Mouse (Mus musculus) MEL-GATA-1-ER (cell line): Measurements from ENCODE around the gene Fktn.
"Not testable (repeated sequence)": the region's sequence is repeated elsewhere in the genome, so short reads cannot be mapped to it uniquely, and the experiment has no call there.

ENCODE experiments used
- DNase-seq: peaks from one replicate; pipeline ENCODE4 v3.0.0-alpha.2; 2012; ENCODE audit warnings: low read depth; ENCODE audit errors: extremely low read depth

Fktn gene

DNA sequence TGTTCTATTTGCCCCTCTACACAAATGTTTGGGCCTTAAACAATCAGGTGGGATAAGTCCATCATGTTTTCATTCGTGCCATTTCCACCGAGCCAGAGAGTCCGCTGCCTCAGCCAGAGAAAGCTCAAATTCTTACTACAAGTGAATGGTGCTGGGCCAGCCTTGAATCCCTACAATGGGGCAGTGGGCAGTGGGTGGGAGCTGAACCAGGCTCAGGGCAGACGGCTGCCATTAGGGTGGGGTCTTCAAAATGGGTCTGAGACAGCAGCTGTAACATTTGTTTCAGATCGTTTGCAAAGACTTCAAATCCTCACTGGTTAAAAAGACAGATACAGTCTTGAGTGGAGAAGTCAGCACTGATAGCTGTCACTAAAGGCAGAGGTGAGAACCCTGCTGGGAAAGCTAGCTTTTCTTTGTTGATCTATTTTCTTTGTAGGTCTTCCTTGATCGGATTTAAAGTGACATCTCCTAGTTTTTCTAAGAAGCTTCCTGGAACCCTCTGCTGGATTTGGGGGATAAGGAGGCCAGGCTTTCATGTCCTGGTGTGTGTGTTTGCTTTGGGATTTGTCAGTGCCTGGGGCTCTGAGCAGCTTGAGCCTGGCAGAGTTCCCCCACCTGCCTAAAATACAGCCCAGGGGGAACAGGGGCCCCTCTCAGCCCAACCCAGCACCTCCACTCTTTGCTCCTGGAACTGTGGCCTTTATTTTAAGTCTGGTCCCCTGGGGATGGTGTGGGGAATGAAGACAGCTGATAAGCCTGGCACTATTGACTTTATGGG lies 57.3 kb downstream of the Fktn start:
- no peak for DNase-seq

DNA sequence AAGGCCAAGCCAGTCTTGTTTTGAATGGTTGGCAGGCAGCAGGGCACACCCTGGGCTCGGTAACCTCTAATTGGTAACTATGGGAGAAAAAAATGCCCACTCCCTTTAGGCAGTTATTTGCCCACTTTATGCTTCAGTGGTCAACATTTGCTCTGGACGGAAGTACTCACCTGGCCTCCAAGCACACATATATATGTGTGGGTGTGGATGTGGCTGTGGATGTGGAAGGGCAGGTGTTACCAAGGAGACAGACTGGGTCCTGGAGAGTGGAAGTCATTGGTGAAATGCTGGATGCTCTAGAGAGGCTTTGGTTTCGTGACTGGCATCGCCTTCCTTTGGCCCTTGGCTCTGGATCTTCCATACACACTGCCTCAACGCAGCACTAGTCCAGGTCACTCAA lies 58.2 kb downstream of the Fktn start:
- DNase-seq, result no peak

DNA sequence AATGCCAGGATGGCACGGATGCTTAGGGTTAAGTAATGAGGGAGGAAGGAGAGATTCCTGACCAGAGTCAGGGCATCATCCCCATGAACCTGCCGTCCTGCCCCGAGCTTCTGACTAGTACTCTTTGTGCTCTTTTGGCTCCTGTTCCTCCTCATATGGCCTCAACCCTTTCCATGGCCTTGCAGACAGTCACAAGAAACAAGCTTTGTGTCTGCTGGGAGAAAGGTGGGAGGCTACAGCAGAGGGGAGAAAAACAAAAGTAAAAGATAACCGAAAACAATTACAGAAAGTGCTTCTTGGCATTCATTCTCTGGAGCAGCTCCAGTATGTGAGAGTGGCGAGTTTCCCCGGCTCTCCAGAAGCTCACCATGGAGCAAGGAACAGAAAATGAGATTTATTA lies 60.1 kb downstream of the Fktn start:
- no peak for DNase-seq

DNA sequence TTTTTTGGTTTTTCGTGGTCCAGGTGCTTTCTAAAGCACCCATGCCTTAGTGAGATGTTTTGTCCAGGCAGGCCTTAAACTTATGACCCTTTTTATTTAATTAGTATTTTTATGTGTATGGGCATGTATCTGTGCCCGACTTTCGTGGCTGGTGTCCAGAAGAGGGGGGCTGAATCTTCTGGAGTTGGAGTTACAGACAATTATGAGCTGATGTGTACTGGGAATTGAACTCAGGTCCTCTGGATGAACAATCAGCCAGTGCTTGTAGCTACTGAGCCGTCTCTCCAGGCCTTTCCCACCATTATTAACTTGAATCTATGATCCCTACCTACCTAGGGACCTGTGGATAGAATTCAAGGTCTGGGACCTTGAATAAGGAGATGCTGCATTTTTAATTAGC lies 67.6 kb downstream of the Fktn start:
- DNase-seq, result no peak

DNA sequence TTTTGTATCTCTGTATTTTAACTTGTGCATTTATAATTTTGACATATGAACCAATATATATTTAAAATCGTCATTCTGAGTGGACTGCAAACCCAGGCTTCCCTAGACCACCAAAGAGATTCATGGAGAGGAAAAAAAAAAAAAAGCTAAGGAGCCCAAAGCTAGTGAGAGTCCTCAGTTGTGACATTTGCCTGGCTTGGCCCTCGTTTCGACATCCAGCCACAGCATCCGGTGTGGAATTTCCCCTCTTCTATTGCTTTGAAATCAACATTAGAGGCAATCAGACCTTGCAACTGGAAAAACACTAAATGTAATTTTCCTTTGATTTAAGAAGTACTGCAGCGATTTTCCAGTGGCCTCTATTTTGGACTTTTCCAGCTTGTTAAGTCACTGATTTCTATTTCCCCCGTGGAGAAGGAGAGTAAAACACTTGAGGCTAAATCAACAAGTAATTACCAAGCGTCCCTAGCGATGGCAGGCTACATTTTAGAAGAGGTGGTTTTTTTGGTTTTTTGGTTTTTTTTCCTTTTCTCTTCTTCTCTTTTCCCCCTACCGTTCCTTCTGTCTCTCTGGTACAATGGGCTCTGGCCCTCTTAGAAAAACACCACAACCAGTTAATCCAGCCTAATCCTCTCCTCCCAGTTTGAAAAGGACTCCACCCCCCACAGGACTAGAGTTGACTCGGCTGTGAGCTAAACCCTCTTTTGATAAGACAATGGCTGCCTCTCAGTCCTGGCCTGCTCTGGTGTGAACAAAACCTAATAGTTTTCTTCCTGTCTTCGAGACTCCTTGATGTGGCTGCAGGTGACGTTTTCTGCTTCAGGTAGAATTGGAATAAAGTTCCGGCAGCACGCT lies 68.6 kb downstream of the Fktn start:
- no peak for DNase-seq

GRCm38 (mm10) chr4:53785746-53786398 lies 72.1 kb downstream of the Fktn start:
- no peak for DNase-seq

DNA sequence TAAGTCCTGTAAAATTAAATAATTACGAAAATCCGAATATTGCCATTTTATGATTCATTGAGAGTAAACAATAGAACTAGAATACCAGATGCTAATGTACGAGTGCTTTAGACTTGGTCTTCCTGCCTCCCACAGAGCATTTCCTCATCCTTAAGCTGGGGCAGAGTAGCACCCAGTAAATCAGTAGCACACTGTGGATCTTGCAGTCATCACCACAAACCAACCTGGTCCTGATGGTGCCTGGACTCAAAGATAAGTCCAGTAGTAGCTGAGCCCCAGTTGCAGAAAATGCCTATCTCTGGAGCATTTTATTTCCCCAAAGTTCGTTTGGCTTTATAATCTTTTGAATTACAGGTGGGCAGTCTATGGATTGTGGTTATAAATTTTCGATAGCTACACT lies 73.1 kb downstream of the Fktn start:
- DNase-seq, result peak; percentile 30

GRCm38 (mm10) chr4:53789346-53789745 lies 75.5 kb downstream of the Fktn start:
- no peak for DNase-seq

DNA sequence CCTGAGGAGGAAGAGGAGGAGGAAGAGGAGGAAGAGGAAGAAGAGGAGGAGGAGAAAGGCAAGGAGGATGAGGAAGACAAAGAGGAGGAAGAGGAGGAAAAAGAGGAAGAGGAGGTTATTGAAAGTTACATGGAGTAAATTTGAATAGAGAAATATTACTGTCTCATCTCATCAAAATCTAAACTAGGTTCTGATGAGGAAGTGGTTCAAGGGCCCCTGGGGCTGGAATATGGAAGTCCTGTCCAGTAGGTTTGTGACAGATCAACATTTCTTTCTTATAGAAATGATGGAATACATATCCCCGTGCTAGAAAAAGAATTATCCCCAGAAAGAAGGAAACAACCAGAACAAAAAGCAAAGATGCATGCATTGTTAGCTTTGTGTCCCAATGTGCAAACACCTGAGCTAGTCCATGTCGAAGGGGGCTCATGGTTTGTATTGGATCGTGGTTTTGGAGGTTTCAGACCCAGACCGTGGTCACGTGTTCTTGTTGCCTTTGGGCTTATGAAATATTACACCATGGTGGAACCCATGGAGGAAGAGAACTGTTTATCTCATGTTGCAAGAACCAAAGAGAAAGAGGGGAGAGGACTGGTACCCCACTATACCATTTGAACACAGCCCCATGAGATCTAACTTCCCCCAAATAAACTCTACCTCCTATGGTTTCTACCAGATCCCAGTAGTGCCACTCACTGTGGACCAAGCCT lies 80.6 kb downstream of the Fktn start:
- DNase-seq, result no peak

DNA sequence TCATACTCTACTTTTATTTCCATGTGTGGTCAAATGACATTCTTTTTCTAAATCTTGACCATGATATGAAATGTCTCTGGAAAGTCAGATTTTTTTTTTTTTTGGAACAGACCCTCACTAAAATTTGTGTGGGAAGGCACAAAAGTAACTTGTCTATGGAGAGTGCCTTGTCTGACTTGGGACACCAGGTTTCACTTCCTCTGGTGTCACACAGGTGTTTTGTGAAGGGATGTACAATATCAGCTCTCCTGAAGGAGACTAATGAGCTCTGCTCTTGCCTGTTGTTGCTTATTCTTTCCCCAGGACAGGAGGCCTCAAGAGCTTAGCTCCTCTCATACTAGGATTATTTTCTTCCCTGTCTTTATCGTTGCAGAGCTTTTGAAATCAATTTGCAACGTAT lies 81.3 kb downstream of the Fktn start:
- no peak for DNase-seq

- no peak for DNase-seq
Measured at GRCm38 (mm10) chr4:53795706-53796105, 81.9 kb downstream of the Fktn start.

- DNase-seq, result no peak
Measured at GRCm38 (mm10) chr4:53796865-53797772, 83.3 kb downstream of the Fktn start.

DNA sequence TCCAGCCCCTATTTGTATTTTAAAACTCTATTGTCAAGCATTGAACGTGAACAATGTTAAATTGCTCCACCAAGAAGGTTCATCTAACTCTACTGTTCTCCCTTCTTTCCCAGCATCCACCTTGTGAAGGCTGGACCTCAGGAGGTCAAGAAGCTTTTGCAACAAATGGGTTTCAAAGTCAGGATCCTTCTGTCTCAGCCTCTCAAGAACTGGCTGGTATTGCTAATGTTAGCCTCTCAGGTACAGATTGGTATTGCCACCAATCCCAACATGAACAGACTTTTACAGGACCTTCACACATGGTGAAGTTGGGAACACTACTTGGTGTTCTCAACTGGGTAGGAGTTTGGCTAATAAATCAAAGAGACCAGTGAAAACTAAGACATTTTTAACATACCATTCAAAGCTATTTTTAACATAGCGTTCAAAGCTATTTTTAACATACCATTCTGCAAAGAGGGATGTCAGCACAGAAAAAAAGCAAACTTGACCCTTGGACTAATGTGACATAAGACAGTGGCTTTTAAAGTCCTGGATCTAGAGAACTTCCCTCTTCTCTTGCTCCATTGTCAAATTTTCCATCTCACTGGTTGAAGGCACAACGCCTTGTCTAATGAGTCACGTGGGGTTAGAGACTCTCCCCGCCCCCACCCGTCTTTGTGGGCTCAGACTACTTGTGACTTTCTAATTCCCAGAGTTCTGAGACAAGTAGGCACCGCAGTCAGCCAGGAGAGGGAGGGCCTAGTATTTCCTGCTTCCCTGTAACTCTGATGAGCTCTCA lies 85.3 kb downstream of the Fktn start:
- no peak for DNase-seq

DNA sequence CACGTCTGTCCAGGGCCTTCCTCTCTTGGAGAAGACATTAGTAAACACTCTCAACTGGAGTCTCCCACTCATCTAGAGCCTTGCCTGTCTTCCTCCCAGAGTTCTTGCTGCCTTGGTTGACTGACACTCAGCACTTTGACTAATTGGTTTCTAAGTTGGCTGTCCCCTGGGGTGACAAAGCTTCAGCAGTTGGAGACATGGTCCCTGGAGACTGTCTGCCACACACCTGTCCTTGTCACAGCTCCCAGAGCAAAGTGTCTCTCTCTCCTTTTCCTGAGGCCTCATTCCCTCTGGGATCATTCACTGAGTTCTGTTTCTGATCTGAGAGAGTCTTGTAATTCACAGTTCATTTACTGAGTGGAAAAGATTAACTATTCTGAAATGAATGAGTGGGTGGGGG lies 86.0 kb downstream of the Fktn start:
- no peak for DNase-seq

DNA sequence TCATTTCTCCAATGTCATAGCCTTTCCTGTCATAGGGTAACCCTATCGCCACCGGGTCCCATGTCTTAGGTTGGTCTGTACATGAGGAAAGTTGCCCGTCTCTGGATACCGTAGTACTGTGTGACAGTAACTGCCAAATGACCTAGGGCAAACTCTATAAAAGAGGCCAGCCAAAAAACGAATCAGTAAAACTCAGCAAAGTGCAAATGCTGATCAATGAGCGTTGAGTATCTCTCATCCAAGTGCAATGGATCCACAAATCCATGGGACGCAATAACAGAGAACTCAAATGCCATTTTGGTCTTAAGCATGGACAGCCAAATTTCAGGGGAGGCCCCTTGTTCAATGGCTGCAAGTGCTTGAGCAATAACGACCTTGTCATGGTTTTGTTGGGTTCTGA lies 89.9 kb downstream of the Fktn start:
- DNase-seq, result not testable (repeated sequence)

- DNase-seq, result not testable (repeated sequence)
Measured at GRCm38 (mm10) chr4:53806428-53806827, 92.6 kb downstream of the Fktn start.

- DNase-seq, result peak; percentile 24
Measured at GRCm38 (mm10) chr4:53818320-53818719, 104.5 kb downstream of the Fktn start.

GRCm38 (mm10) chr4:53823697-53824096 lies 109.9 kb downstream of the Fktn start:
- no peak for DNase-seq

DNA sequence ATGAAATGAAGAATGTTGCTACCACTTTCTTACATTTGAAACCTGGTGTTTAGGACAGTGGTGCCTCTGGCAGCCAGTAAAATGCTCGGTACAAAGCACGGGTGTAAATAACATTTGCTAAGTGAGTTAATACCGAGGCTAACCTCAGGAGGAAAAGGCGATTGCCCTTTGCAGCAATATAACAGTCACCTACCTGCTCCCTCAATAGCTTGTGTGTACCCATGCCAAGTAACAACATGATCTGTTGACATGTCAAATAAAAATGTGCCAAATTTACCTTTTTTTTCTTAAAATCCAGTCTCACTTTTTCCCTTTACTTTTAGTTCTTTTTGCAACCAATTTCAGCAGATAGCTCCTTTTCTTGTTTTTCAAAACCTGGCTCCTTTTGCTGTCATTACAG lies 111.0 kb downstream of the Fktn start:
- no peak for DNase-seq
